Mouse (Mus musculus) MEL (cell line): Measurements from ENCODE around the gene Cenpw. TPM values are rescaled to one million over a fixed set of nuclear protein-coding genes. Genes with fewer than 3 reads are reported as not detected.
A peak's percentile ranks its signal among the peaks of the same experiment; 100 is the strongest.

Experiments
- DNase-seq: peaks from one replicate; pipeline ENCODE4 v3.0.0; 2011; ENCODE audit warnings: low read depth, low spot score
- H3K27ac ChIP-seq: 2 replicates; pipeline ENCODE4 v1.5.1; 2012; ENCODE audit warnings: low read depth, mild to moderate bottlenecking, control low read depth, low read length, moderate library complexity; ENCODE audit not compliant: control insufficient read depth
- H3K27me3 ChIP-seq, 2 experiments: fragments of 150-350 bp in 1 of 2; sonication (generic) in 1 of 2; 2 replicates each; pipeline ENCODE4 v1.6.1; 2012; ENCODE audit warnings: low read length in 2 of 2, mild to moderate bottlenecking in 2 of 2, improper control_type of control experiment in 1 of 2, moderate library complexity in 1 of 2; ENCODE audit not compliant: insufficient read depth in 2 of 2, control insufficient read depth in 1 of 2
- H3K36me3 ChIP-seq, 2 experiments: 2 replicates each; pipeline ENCODE4 v1.6.1; 2012 to 2014; ENCODE audit warnings: low read length in 2 of 2, improper control_type of control experiment in 1 of 2, inconsistent platforms in 1 of 2, mild to moderate bottlenecking in 1 of 2; ENCODE audit not compliant: insufficient read depth in 2 of 2, control insufficient read depth in 1 of 2
- H3K4me1 ChIP-seq, 2 experiments: fragments of 150-350 bp in 1 of 2; sonication (generic) in 1 of 2; 2 replicates each; pipeline ENCODE4 v1.6.1; 2012; ENCODE audit warnings: low read length in 2 of 2, improper control_type of control experiment in 1 of 2, mild to moderate bottlenecking in 1 of 2; ENCODE audit not compliant: insufficient read depth in 2 of 2, control insufficient read depth in 1 of 2
- H3K4me3 ChIP-seq, 2 experiments: fragments of 150-350 bp in 1 of 2; sonication (generic) in 1 of 2; 2 replicates each; pipeline ENCODE4 v1.5.1; 2012; ENCODE audit warnings: low read depth in 2 of 2, low read length in 2 of 2, mild to moderate bottlenecking in 2 of 2, moderate library complexity in 2 of 2, control low read depth in 1 of 2, improper control_type of control experiment in 1 of 2; ENCODE audit not compliant: control insufficient read depth in 1 of 2, insufficient read depth in 1 of 2
- H3K79me2 ChIP-seq: 2 replicates; pipeline ENCODE4 v1.6.1; 2012; ENCODE audit warnings: mild to moderate bottlenecking, low read length, moderate library complexity; ENCODE audit not compliant: control insufficient read depth, poor library complexity, insufficient read depth
- H3K9ac ChIP-seq: 2 replicates; pipeline ENCODE4 v1.6.1; 2012; ENCODE audit warnings: low read depth, mild to moderate bottlenecking, control low read depth, low read length, moderate library complexity; ENCODE audit not compliant: control insufficient read depth, poor library complexity, severe bottlenecking
- H3K9me3 ChIP-seq: fragments of 150-350 bp; sonication (generic); replicated peaks from 2 replicates; pipeline ENCODE4 v1.6.1; 2012; ENCODE audit warnings: mild to moderate bottlenecking, low read length, improper control_type of control experiment, moderate library complexity; ENCODE audit not compliant: insufficient read depth
- BHLHE40 ChIP-seq: IDR thresholded peaks from 2 replicates; pipeline ENCODE4 v1.6.1; 2012; ENCODE audit warnings: low read depth, mild to moderate bottlenecking, inconsistent platforms, low read length, improper control_type of control experiment, borderline replicate concordance
- CHD1 ChIP-seq: IDR thresholded peaks from 2 replicates; pipeline ENCODE4 v1.6.1; 2012; ENCODE audit warnings: low read depth, mild to moderate bottlenecking, inconsistent platforms, low read length, improper control_type of control experiment
- CTCF ChIP-seq, 3 experiments: IDR thresholded peaks in 2 of 3; conservative IDR thresholded peaks in 1 of 3; 2 replicates each; pipeline ENCODE4 v1.5.1; 2011 to 2012; ENCODE audit warnings: low read length in 3 of 3, low read depth in 2 of 3, mild to moderate bottlenecking in 2 of 3, improper control_type of control experiment in 1 of 3, inconsistent platforms in 1 of 3, mixed read lengths in 1 of 3, moderate library complexity in 1 of 3; ENCODE audit not compliant: control insufficient read depth in 1 of 3, insufficient read depth in 1 of 3, poor library complexity in 1 of 3, severe bottlenecking in 1 of 3
- E2F4 ChIP-seq: IDR thresholded peaks from 2 replicates; pipeline ENCODE4 v1.6.1; 2011; ENCODE audit warnings: low read depth, low read length, improper control_type of control experiment, borderline replicate concordance
- ELF1 ChIP-seq: IDR thresholded peaks from 2 replicates; pipeline ENCODE4 v1.6.1; 2014; ENCODE audit warnings: low read depth, mild to moderate bottlenecking, inconsistent platforms, low read length, improper control_type of control experiment, moderate library complexity
- EP300 ChIP-seq, 2 experiments: IDR thresholded peaks; 2 replicates each; pipeline ENCODE4 v1.6.1; 2011; ENCODE audit warnings: improper control_type of control experiment in 2 of 2, low read length in 2 of 2, low read depth in 1 of 2, mild to moderate bottlenecking in 1 of 2
- ETS1 ChIP-seq: IDR thresholded peaks from 2 replicates; pipeline ENCODE4 v1.6.1; 2012; ENCODE audit warnings: low read depth, mild to moderate bottlenecking, inconsistent platforms, low read length, improper control_type of control experiment, moderate library complexity
- GABPA ChIP-seq: IDR thresholded peaks from 2 replicates; pipeline ENCODE4 v1.6.1; 2012; ENCODE audit warnings: low read depth, mild to moderate bottlenecking, inconsistent platforms, low read length, improper control_type of control experiment, moderate library complexity
- HCFC1 ChIP-seq: IDR thresholded peaks from 2 replicates; pipeline ENCODE4 v1.6.1; 2012; ENCODE audit warnings: low read depth, mild to moderate bottlenecking, inconsistent platforms, low read length, improper control_type of control experiment, moderate library complexity
- KAT2A ChIP-seq: conservative IDR thresholded peaks from 2 replicates; pipeline ENCODE4 v1.6.1; 2012; ENCODE audit warnings: low read depth, low read length, improper control_type of control experiment, inconsistent platforms
- MAFK ChIP-seq: IDR thresholded peaks from 2 replicates; pipeline ENCODE4 v1.6.1; 2011; ENCODE audit warnings: low read depth, mild to moderate bottlenecking, low read length, improper control_type of control experiment, borderline replicate concordance
- MAX ChIP-seq: IDR thresholded peaks from 2 replicates; pipeline ENCODE4 v1.6.1; 2011; ENCODE audit warnings: low read length, improper control_type of control experiment
- MAZ ChIP-seq: IDR thresholded peaks from 2 replicates; pipeline ENCODE4 v1.6.1; 2012; ENCODE audit warnings: low read depth, mild to moderate bottlenecking, inconsistent platforms, low read length, improper control_type of control experiment
- MEF2A ChIP-seq: IDR thresholded peaks from 2 replicates; pipeline ENCODE4 v1.6.1; 2014; ENCODE audit warnings: low read depth, mild to moderate bottlenecking, inconsistent platforms, low read length, improper control_type of control experiment; ENCODE audit not compliant: poor library complexity, insufficient replicate concordance, severe bottlenecking; ENCODE audit errors: extremely low read depth
- MXI1 ChIP-seq: IDR thresholded peaks from 2 replicates; pipeline ENCODE4 v1.6.1; 2011; ENCODE audit warnings: mild to moderate bottlenecking, low read depth, low read length, improper control_type of control experiment
- MYB ChIP-seq: IDR thresholded peaks from 2 replicates; pipeline ENCODE4 v1.6.1; 2011; ENCODE audit warnings: mild to moderate bottlenecking, low read depth, low read length, improper control_type of control experiment
- MYC ChIP-seq: IDR thresholded peaks from 2 replicates; pipeline ENCODE4 v1.6.1; 2011; ENCODE audit warnings: low read depth, mild to moderate bottlenecking, low read length, improper control_type of control experiment, moderate library complexity
- NELFE ChIP-seq: IDR thresholded peaks from 2 replicates; pipeline ENCODE4 v1.6.1; 2011; ENCODE audit warnings: low read depth, low read length, improper control_type of control experiment
- NRF1 ChIP-seq: IDR thresholded peaks from 2 replicates; pipeline ENCODE4 v1.6.1; 2014; ENCODE audit warnings: low read depth, mild to moderate bottlenecking, inconsistent platforms, low read length, improper control_type of control experiment, moderate library complexity; ENCODE audit not compliant: poor library complexity, insufficient read depth, severe bottlenecking
- POLR2A ChIP-seq, 2 experiments: IDR thresholded peaks; 2 replicates each; pipeline ENCODE4 v1.6.1; 2011 to 2012; ENCODE audit warnings: low read length in 2 of 2, mild to moderate bottlenecking in 2 of 2, control low read depth in 1 of 2, improper control_type of control experiment in 1 of 2, low read depth in 1 of 2, moderate library complexity in 1 of 2; ENCODE audit not compliant: control insufficient read depth in 1 of 2, insufficient read depth in 1 of 2, poor library complexity in 1 of 2
- POLR2AphosphoS2 ChIP-seq: IDR thresholded peaks from 2 replicates; pipeline ENCODE4 v1.6.1; 2011; ENCODE audit warnings: low read length, improper control_type of control experiment
- POLR2AphosphoS5 ChIP-seq: IDR thresholded peaks from 2 replicates; pipeline ENCODE4 v1.6.1; 2012; ENCODE audit warnings: low read depth, borderline replicate concordance, mild to moderate bottlenecking, inconsistent platforms, low read length, moderate library complexity, mixed read lengths
- RCOR1 ChIP-seq: IDR thresholded peaks from 2 replicates; pipeline ENCODE4 v1.6.1; 2012; ENCODE audit warnings: low read depth, mild to moderate bottlenecking, inconsistent platforms, low read length, improper control_type of control experiment
- SIN3A ChIP-seq: IDR thresholded peaks from 2 replicates; pipeline ENCODE4 v1.6.1; 2012; ENCODE audit warnings: low read length, improper control_type of control experiment, inconsistent platforms
- SMC3 ChIP-seq: IDR thresholded peaks from 2 replicates; pipeline ENCODE4 v1.6.1; 2011; ENCODE audit warnings: low read depth, low read length, improper control_type of control experiment
- TAL1 ChIP-seq: IDR thresholded peaks from 2 replicates; pipeline ENCODE4 v1.6.1; 2012; ENCODE audit warnings: mild to moderate bottlenecking, inconsistent platforms, low read length, moderate library complexity, mixed read lengths
- TBP ChIP-seq: IDR thresholded peaks from 2 replicates; pipeline ENCODE4 v1.8.0; 2011; ENCODE audit warnings: low read depth, low read length, improper control_type of control experiment
- TCF12 ChIP-seq: IDR thresholded peaks from 2 replicates; pipeline ENCODE4 v1.6.1; 2014; ENCODE audit warnings: low read depth, mild to moderate bottlenecking, inconsistent platforms, low read length, improper control_type of control experiment, moderate library complexity
- UBTF ChIP-seq: IDR thresholded peaks from 2 replicates; pipeline ENCODE4 v1.6.1; 2012; ENCODE audit warnings: low read depth, mild to moderate bottlenecking, inconsistent platforms, low read length, improper control_type of control experiment, moderate library complexity, borderline replicate concordance; ENCODE audit not compliant: insufficient read depth
- ZC3H11A ChIP-seq: IDR thresholded peaks from 2 replicates; pipeline ENCODE4 v1.6.1; 2012; ENCODE audit warnings: low read depth, mild to moderate bottlenecking, inconsistent platforms, low read length, improper control_type of control experiment
- ZKSCAN1 ChIP-seq: IDR thresholded peaks from 2 replicates; pipeline ENCODE4 v1.6.1; 2012; ENCODE audit warnings: low read depth, mild to moderate bottlenecking, inconsistent platforms, low read length, improper control_type of control experiment, moderate library complexity
- ZMIZ1 ChIP-seq: IDR thresholded peaks from 2 replicates; pipeline ENCODE4 v1.6.1; 2012; ENCODE audit warnings: low read depth, mild to moderate bottlenecking, inconsistent platforms, low read length, improper control_type of control experiment, moderate library complexity
- ZNF384 ChIP-seq: IDR thresholded peaks from 2 replicates; pipeline ENCODE4 v1.6.1; 2012; ENCODE audit warnings: low read depth, mild to moderate bottlenecking, inconsistent platforms, low read length, improper control_type of control experiment
- polyA plus RNA-seq, 2 experiments: library from polyadenylated mRNA; stranded (reverse) in 1 of 2; unstranded in 1 of 2; fragments of >175 nt in 1 of 2; fragments of >200 nt in 1 of 2; gene quantifications; 2 replicates each; pipeline versions ENCODE4 v1.2.1 to v1.2.4; 2012; ENCODE audit warnings: low replicate concordance in 2 of 2, low read depth in 1 of 2; ENCODE audit not compliant: insufficient read length in 2 of 2, insufficient read depth in 1 of 2, missing spikeins in 1 of 2
- total RNA-seq: library from RNA; depleted of rRNA; stranded (reverse); fragments of 300-350 nt; gene quantifications from 2 replicates; pipeline ENCODE4 v1.2.3, GENCODE M21; 2012; rRNA removed

Cenpw gene
- 50.9 and 55.2 TPM in 2 replicates for total RNA-seq
- polyA plus RNA-seq, result 10 to 100 TPM in 1 of 2 experiments, not detected in 1; 33.2 TPM

DNA sequence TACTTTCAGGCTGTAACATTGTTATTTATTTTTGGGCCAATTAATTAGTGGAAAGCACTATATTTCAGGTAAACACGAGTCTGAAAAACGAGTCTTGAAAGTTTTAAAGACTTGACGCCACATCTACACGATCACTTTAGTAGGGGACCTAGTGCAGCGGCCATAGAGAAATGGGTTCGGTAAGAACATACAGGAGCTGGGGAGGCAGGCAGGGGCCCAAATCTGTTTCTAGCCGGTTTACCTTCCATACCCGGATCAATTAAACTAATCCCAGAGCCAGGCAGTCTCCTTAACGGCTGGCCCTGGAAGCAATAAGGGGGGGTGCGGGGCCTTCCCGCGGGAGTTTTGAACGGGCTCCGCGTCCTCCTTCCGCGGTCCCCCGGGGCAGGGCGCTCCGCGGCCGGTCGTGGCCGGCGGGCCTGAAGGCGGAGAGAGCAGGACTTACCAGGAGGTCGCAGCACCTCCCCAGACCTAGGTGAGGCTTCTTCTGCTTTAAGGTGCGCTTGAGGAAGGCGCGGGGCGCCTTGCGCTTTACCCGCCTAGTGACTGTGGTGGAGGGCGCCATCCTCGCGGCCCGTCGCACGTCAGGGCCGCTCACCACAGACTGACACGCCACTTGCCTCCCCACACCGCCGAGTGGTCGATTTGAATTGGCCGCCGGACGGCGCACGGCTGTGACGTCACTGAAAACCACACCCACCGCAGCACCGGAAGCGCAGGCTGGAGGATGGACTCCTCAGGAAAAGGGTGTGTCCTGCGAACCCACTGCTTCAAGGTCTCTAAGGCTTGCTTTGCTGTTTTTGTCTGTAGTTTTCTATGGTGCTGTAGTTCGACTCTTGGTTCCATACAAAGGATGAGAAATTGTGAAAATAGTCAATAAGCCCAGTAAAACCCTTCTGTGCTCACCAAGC is at the start of gene Cenpw:
TSS of gene Cenpw (minus strand) at position 645 of the 911 bp plus-strand sequence.
- Histone ChIP-seq H3K79me2 (peaks cover 18% of the 10 kb centered on the region), H3K4me3 (peak within 1 kb of the TSS; percentile 64 to 83), H3K9ac (peak within 1 kb of the TSS; percentile 79), H3K9me3 (no peaks in the 10 kb centered on the region), H3K4me1 (peaks cover 2 to 11% of the 10 kb centered on the region in 2 experiments), H3K27ac (peak within 1 kb of the TSS; percentile 38), H3K27me3 (no peaks in the 10 kb centered on the region), H3K36me3 (peaks cover 5 to 18% of the 10 kb centered on the region in 2 experiments; a peak in 3 of 4 replicates)
- DNase-seq, result peak; percentile 97
- TF ChIP-seq GABPA (no peak), E2F4 (peak; percentile 76; the same call in 1 of the 2 replicates), MEF2A (no peak), SMC3 (no peak), POLR2A (IDR thresholded peaks at IDR 0.05; ENCODE audit: control insufficient read depth in 1 of 2, insufficient read depth in 1 of 2, low read depth in 1 of 2, low read length in 2 of 2, poor library complexity in 1 of 2) (peak; percentile 92 to 94), SIN3A (peak; percentile 98), MAX (peak; percentile 90), RCOR1 (no peak), TAL1 (no peak), ELF1 (peak; percentile 94), ZMIZ1 (0 out of 2 replicates have a peak, but pooled peaks have one; percentile 44), TCF12 (peak; percentile 64), ZKSCAN1 (no peak), UBTF (no peak), MYC (peak; percentile 82), MAZ (0 out of 2 replicates have a peak, but pooled peaks have one; percentile 45), POLR2AphosphoS5 (0 out of 2 replicates have a peak, but pooled peaks have one; percentile 47), CHD1 (peak; percentile 89; the same call in 1 of the 2 replicates), MAFK (no peak), KAT2A (peak; percentile 59), ETS1 (peak; percentile 29; the same call in 1 of the 2 replicates), TBP (peak; percentile 66), NELFE (peak; percentile 90), ZC3H11A (no peak), NRF1 (no peak), EP300 (IDR thresholded peaks at IDR 0.05; ENCODE audit: low read depth in 1 of 2, low read length in 2 of 2) (peak in 1 of 2 experiments; percentile 30; a peak in 1 of 4 replicates), POLR2AphosphoS2 (peak; percentile 75), ZNF384 (no peak), MXI1 (peak; percentile 94), CTCF (IDR thresholded peaks at IDR 0.05 in 2 of 3, conservative IDR thresholded peaks at IDR 0.05 in 1 of 3; ENCODE audit: control insufficient read depth in 1 of 3, insufficient read depth in 1 of 3, low read depth in 2 of 3, low read length in 3 of 3, poor library complexity in 1 of 3, severe bottlenecking in 1 of 3) (no peak), BHLHE40 (no peak), HCFC1 (peak; percentile 88), MYB (no peak)
